Mouse (Mus musculus) gastrocnemius, postnatal 36 days (tissue): ENCODE measurements around the gene Cd3eap. TPM values are rescaled to one million over a fixed set of nuclear protein-coding genes. Genes with fewer than 3 reads are reported as not detected.
A peak's percentile ranks its signal among the peaks of the same experiment; 100 is the strongest.

ENCODE experiments used
- DNase-seq, 2 experiments: peaks; one replicate each; pipeline ENCODE4 v3.0.0; 2022
- intact Hi-C: fragments of 180-260 bp; cut with DNase I; formaldehyde crosslinking; loops from one replicate; pipeline ENCODE4 v1.15.1; 2025
- microRNA-seq, 2 experiments: library from miRNA; unstranded; fragments of <30 nt; microRNA quantifications; one replicate each; pipeline ENCODE4 v1.2.0; 2021
- total RNA-seq, 2 experiments: library from RNA; stranded (reverse); gene quantifications; 2 replicates each; pipeline ENCODE4 v1.2.3; 2021

The Cd3eap gene
- total RNA-seq, 2 experiments from 2014 or later, result 9.3 to 10.2 TPM

DNA sequence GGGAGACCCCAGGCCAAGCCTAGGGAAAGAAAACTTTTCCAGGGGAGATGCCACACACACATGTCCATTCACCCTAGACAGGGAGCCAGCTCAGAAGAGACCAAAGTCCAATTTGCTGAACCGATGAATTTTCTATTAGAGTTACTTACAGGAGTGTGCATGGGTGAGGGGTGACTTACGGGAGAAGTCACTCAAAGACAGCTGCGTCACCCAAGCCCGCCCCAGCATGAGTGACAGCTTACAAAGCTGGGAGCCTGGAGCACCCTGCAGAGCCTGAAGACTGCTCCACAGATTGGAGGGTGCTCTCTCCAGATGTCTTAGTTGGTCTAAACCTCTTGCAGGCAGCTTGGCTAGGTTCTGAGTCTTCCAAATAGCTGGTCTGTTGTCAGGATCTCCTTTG, 47.3 kb downstream of the Cd3eap start:
- DNase-seq, result no peak
- intact Hi-C loops, result no loop called here

DNA sequence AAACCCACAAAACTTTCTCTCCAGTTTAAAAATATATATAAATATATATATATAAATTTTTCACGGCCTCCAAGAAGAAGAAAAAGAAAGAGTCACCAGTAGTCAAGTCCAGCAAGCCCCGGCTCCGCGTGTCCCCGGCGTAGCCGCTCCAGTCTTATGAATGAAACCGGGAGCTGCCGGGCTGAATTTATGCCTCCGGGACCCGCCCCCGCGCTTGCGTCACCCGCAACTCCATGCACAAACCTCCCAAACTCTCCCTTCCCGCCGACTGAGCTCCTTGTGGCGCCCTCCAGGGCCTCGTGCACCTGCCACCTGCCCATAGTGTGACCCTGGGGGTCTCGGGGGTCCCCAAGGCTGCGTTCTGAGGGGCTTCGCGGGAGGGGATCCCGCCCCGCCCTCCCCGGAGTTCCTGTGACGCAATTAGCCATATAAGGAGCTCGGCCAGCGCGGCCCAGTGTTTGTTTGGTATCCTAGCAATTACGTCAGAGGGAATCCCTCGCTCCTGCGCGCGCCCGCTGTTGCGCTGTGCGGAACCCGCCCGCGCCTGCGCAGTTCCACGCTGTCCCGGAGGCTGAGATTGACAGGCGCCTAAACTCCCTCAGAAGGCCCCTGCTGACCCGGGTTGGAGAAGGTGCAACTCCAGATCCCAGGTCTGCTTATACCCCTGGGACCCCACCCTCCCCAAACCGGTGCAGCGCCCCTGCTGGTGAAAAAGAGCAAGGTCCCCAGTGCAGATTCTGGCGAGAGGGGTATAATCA, 49.2 kb downstream of the Cd3eap start, which contains the start of gene Fosb:
Gene Fosb, minus strand, starts transcription at position 168 of the 758 bp plus-strand sequence.
- intact Hi-C loops, result no loop called here
- DNase-seq, result peak; percentile 93 to 96

- intact Hi-C loops, result no loop called here
- DNase-seq, result no peak
Observed at GRCm38 (mm10) chr7:19309278-19309883, 49.9 kb downstream of the Cd3eap start.

DNA sequence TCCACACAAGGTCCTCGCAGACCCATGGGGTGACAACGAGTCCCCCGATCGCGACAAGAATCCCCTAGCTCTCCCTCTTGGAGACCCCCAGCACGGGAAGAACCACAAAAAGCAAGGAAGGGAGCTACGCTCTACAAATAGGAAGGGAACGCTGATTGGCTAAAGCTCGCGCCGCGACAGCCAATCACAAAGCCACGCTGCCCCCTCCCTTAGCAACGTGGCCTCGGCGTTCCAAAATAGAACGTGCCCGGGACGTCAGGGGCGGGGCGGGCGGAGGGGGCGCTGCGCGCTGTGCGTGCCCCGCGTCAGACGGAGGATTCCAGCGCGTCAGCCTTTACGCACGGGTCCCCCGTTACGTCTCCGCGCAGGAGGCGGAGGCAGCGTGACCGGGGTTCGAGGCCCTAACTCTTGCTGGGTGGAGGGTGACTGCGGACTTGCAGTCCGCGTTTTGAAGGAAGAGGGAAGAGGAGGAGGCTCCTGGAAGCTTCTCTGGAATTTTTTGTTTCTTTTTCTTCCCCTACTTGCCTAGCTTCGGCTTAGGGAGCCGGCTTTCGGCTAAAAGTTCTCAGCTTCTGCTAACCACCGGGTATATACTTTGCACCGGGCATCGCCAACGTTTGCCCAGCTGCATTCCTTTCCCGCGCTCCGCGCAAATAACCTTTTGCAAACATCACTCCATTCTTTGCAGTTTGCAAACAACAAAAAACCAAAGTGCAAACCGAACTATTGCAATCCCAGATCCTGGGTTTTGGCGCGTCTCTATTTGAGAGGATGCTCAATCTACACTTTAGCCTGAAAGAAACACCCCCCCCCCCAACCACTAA, 50.6 kb downstream of the Cd3eap start:
- peak; percentile 94 for DNase-seq
- intact Hi-C loops, result no loop called here

DNA sequence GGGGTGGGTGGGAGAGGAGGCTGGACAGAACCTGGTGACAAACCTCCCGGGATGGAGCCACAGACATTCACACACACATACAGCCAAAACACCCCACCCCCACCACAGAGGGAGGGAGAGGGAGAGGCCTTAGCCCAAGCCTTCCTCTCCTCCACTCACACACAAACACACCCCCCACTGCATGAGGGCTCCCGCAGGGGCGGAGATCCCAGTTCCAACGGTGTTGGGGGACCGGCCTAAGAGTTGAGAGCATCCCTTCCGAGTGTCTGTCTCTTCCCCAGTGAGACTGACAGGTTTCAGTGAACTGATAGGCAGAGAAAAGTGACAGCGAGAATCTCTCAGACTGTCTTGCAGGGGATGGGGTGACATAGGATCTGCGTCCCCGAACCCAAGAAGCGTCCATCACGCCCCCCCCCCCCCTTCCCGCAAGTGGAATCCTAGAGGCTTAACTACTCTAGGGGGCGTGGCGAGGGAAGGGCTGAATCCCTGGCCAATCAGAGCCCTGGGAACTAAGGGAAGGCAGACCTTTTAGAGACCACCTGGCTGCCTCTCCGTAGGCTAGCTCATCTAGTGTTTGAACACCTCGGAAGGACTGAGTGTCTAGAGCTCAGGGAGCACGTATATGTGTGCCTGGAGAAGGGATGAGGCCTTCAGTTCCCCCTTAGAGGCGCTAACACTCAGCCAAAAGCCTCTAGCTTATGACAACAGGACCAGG, 51.4 kb downstream of the Cd3eap start:
- peak in 1 of 2 experiments; percentile 74 for DNase-seq
- intact Hi-C loops, result no loop called here

- DNase-seq, result no peak
Observed at GRCm38 (mm10) chr7:19306819-19307738, 52.2 kb downstream of the Cd3eap start.

More at GRCm38 (mm10) chr7:19306819-19307738, 52.2 kb downstream of the Cd3eap start:
- intact Hi-C loops, result no loop called here

Small RNA genes within 50 kb of the gene (microRNA-seq; reads per million reads assigned to microRNA genes)
- gene Mir343, result 0 reads per million in 2 experiments

Other genes starting within 250 kb of the Cd3eap start
- not detected for gene Gm4969, start 241.1 kb downstream of the Cd3eap start, total RNA-seq
- gene Fbxo46, start 239.6 kb downstream of the Cd3eap start, total RNA-seq, result 1 to 10 TPM; 2.0 to 2.8 TPM
- gene Qpctl, start 210.2 kb downstream of the Cd3eap start, total RNA-seq, result 1 to 10 TPM; 1.5 to 2.0 TPM
- gene Snrpd2, start 209.8 kb downstream of the Cd3eap start, total RNA-seq, result 10 to 100 TPM; 47.3 to 49.9 TPM
- not detected for gene Gipr, start 193.4 kb downstream of the Cd3eap start, total RNA-seq
- 1 to 10 TPM; 9.6 to 10.0 TPM for gene Eml2, start 183.1 kb downstream of the Cd3eap start, total RNA-seq
- gene Gpr4, start 146.9 kb downstream of the Cd3eap start, total RNA-seq, result 1 to 10 TPM; 2.2 to 2.6 TPM
- 10 to 100 TPM; 36.9 to 39.9 TPM for gene Opa3, start 131.1 kb downstream of the Cd3eap start, total RNA-seq
- 10 to 100 TPM; 15.9 to 20.6 TPM for gene Vasp, start 87.7 kb downstream of the Cd3eap start, total RNA-seq
- gene Ppm1n, start 79.4 kb downstream of the Cd3eap start, total RNA-seq, result under 1 TPM in 1 of 2 experiments, not detected in 1; 0.35 TPM
- gene Rtn2, start 76.9 kb downstream of the Cd3eap start, total RNA-seq, result 1,000 to 10,000 TPM in 1 of 2 experiments, 100 to 1,000 TPM in 1; 974 to 1,054 TPM
- under 1 TPM; 0.15 to 0.31 TPM for gene Fosb, start 49.4 kb downstream of the Cd3eap start, total RNA-seq
- 10 to 100 TPM; 24.5 to 29.0 TPM for gene Ercc1, start 14.7 kb downstream of the Cd3eap start, total RNA-seq
- gene Ppp1r13l, start 266 bp upstream of the Cd3eap start, total RNA-seq, result 1 to 10 TPM; 2.4 to 2.6 TPM
- gene Ercc2, start 22.5 kb upstream of the Cd3eap start, total RNA-seq, result 1 to 10 TPM; 8.5 to 9.8 TPM
- under 1 TPM; 0.25 to 0.38 TPM for gene Klc3, start 44.6 kb upstream of the Cd3eap start, total RNA-seq
- gene Ckm, start 45.3 kb upstream of the Cd3eap start, total RNA-seq, result over 10,000 TPM; 41,999 to 48,159 TPM
- 10 to 100 TPM; 14.9 to 15.5 TPM for gene Mark4, start 99.3 kb upstream of the Cd3eap start, total RNA-seq
- under 1 TPM; 0.51 to 0.72 TPM for gene Exoc3l2, start 103.8 kb upstream of the Cd3eap start, total RNA-seq
- gene Bloc1s3, start 148.9 kb upstream of the Cd3eap start, total RNA-seq, result 1 to 10 TPM; 1.5 to 1.7 TPM
- 1 to 10 TPM; 6.4 to 8.8 TPM for gene Trappc6a, start 148.9 kb upstream of the Cd3eap start, total RNA-seq
- gene Nkpd1, start 158.4 kb upstream of the Cd3eap start, total RNA-seq, result not detected
- 10 to 100 TPM; 34.8 to 41.4 TPM for gene Ppp1r37, start 203.6 kb upstream of the Cd3eap start, total RNA-seq
- gene Zfp296, start 217.8 kb upstream of the Cd3eap start, total RNA-seq, result under 1 TPM; 0.23 to 0.44 TPM
- 10 to 100 TPM; 59.1 to 65.1 TPM for gene Gemin7, start 218.1 kb upstream of the Cd3eap start, total RNA-seq
- 10 to 100 TPM; 10.9 to 12.0 TPM for gene Clasrp, start 245.0 kb upstream of the Cd3eap start, total RNA-seq